Mouse (Mus musculus) common myeloid progenitor, adult 5-6 weeks (primary cell): ENCODE measurements around the gene Xrcc2. TPM values are rescaled to one million over a fixed set of nuclear protein-coding genes. Genes with fewer than 3 reads are reported as not detected.

Experiments
- ATAC-seq: replicated peaks from 2 replicates; pipeline ENCODE4 v1.8.0; 2016; ENCODE audit warnings: low read depth, mild to moderate bottlenecking, moderate TSS enrichment, inconsistent platforms; ENCODE audit not compliant: poor library complexity, severe bottlenecking
- total RNA-seq: library from RNA; stranded (forward); fragments of 200-1000, 187-1606 nt; gene quantifications from 2 replicates; pipeline ENCODE4 v1.2.3, GENCODE M21; 2017

Gene Xrcc2
- total RNA-seq, 1 experiment from 2014 or later, result 14.8 TPM

- no peak for ATAC-seq
Measured at GRCm38 (mm10) chr5:25671696-25672520, 33.7 kb downstream of the Xrcc2 start.

DNA sequence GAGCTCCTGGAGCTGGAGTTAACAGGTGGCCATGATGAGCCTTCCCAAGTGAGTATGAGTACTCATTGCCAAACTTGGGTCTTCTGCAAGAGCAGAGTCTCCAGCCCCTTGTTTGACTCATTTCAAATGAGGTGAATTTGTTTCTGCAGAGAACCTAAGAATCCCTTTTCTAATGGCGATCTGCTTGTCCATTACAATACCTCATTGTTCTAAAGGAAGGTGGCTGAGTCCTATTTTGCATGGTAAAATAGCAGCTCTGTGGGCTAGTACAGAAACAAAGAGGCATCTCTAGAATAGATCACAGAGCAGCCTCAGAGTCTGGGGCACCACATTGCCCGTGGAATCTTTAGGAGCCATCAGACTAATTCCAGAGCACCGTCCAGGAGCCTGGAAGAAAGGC, 34.6 kb downstream of the Xrcc2 start:
- ATAC-seq, result no peak

GRCm38 (mm10) chr5:25668306-25668705, 37.3 kb downstream of the Xrcc2 start:
- ATAC-seq, result no peak

- ATAC-seq, result no peak
Measured at GRCm38 (mm10) chr5:25666684-25667083, 38.9 kb downstream of the Xrcc2 start.

- ATAC-seq, result no peak
Measured at GRCm38 (mm10) chr5:25666108-25666507, 39.5 kb downstream of the Xrcc2 start.

DNA sequence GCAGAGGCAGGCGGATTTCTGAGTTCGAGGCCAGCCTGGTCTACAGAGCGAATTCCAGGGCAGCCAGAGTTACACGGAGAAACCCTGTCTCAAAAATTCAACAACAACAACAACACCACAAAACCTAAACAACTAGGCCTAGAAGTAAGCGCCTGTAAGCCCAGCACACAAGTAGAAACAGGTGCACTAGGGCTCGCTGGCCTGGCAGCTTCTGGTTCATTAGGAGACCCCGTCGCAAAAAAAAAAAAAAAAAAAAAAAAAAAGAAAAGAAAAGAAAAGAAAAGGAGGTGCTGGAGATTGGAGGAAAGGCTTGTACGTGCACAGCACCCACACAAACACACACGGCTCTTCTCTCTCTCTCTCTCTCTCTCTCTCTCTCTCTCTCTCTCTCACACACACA, 40.1 kb downstream of the Xrcc2 start:
- no peak for ATAC-seq

GRCm38 (mm10) chr5:25663165-25663564, 42.5 kb downstream of the Xrcc2 start:
- ATAC-seq, result 0 out of 2 replicates have a peak, but pooled peaks have one; percentile 36

DNA sequence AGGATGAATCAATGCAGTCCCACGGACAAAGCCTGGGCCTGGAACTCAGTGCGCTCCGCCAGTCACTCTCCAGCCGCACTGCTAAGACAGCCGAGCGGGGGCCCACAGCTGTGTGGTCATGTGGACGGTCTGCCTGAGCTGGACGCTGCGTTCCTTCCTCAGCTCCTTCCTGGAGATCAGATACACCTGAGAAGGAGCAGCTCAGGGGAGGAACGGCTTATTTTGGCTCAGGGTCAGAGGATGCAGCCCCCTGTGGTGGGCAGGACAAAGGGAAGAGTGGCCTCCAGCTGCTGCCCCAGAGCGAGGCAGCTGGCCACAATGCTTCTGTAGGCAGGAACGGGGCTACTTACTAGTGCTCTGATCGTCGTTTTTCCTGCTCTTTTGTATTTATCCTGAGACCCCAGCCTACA, 51.0 kb downstream of the Xrcc2 start:
- ATAC-seq, result no peak

DNA sequence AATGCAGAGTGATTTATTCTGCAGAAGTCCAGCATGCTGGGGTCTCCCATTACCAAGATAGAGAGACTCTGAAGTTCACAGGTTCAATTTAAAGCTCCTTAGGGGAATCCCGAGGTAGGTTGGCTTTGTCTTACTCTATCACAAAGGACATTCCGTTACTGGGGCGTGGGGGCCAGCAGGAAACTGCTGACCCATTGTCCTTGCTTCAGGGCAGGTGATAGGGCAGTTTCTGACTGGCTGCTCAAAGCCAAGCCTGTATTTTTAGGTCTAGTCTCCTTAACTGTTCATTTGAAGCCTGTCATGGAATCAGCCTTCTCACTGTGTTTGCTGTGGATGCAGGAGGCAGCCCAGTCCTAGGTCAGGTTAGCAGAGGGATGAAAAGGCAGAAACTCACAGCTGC, 52.2 kb downstream of the Xrcc2 start:
- no peak for ATAC-seq

- ATAC-seq, result no peak
Measured at GRCm38 (mm10) chr5:25652435-25652834, 53.2 kb downstream of the Xrcc2 start.

GRCm38 (mm10) chr5:25645661-25646364, 59.8 kb downstream of the Xrcc2 start:
- ATAC-seq, result no peak

DNA sequence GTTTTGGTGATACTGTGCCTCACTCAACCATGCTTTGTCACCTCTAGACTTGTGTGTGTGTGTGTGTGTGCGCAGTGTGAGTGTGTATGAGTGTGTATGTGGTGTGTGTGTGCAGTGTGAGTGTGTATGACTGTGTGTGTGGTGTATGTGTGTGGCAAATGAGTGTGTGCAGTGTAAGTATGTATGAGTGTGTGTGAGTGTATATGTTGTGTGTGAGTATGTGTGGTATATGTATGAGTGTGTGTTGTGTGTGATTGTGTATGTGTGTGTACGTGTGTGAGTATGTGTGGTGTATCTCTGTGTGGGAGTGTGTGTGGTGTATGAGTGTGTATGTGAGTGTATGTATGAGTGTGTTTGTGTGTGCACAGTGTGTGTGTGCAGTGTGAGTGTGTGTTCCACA, 61.1 kb downstream of the Xrcc2 start:
- ATAC-seq, result no peak

- ATAC-seq, result no peak
Measured at GRCm38 (mm10) chr5:25642741-25643140, 62.9 kb downstream of the Xrcc2 start.

Other genes starting within 250 kb of the Xrcc2 start
- 48.4 and 59.7 TPM in 2 replicates for gene Kmt2c, start 207.0 kb downstream of the Xrcc2 start, total RNA-seq
- not detected in 2 replicates for gene Cct8l1, start 189.8 kb downstream of the Xrcc2 start, total RNA-seq
- gene Actr3b, start 54.2 kb upstream of the Xrcc2 start, total RNA-seq, result 0.49 and 1.2 TPM in 2 replicates
- gene Gm21663, start 236.6 kb upstream of the Xrcc2 start, total RNA-seq, result not detected in 2 replicates
- not detected in 2 replicates for gene Gm21671, start 248.6 kb upstream of the Xrcc2 start, total RNA-seq